Mouse (Mus musculus) heart, embryonic 14.5 days (tissue): ENCODE measurements around the gene Rab1a. TPM values are rescaled to one million over a fixed set of nuclear protein-coding genes. Genes with fewer than 3 reads are reported as not detected.
A peak's percentile ranks its signal among the peaks of the same experiment; 100 is the strongest.

ENCODE experiments used
- ATAC-seq: fragments of 200-750 bp; cut with Nextera tagmentation; 2 replicates; pipeline ENCODE4 v1.8.0; 2017; ENCODE audit warnings: low read depth, moderate TSS enrichment; ENCODE audit not compliant: insufficient number of reproducible peaks, insufficient read depth, low FRiP score
- H3K27ac ChIP-seq, 2 experiments: fragments of 200-500 bp in 1 of 2; fragments of 300-500 bp in 1 of 2; sonication (generic) in 1 of 2; replicated peaks in 1 of 2; 2 replicates each; pipeline ENCODE4 v1.5.1; 2012 to 2014; ENCODE audit warnings: low read depth in 2 of 2, low read length in 2 of 2, control low read depth in 1 of 2, mild to moderate bottlenecking in 1 of 2, mixed read lengths in 1 of 2; ENCODE audit not compliant: control insufficient read depth in 1 of 2, insufficient read depth in 1 of 2
- H3K27me3 ChIP-seq: fragments of 300-500 bp; sonication (generic); 2 replicates; pipeline ENCODE4 v1.6.1; 2014; ENCODE audit warnings: mild to moderate bottlenecking, low read length, control low read depth; ENCODE audit not compliant: control insufficient read depth, insufficient read depth
- H3K36me3 ChIP-seq: fragments of 300-500 bp; sonication (generic); 2 replicates; pipeline ENCODE4 v1.6.1; 2014; ENCODE audit warnings: mild to moderate bottlenecking, control low read depth, low read length, mixed read lengths; ENCODE audit not compliant: control insufficient read depth, insufficient read depth
- H3K4me1 ChIP-seq, 2 experiments: fragments of 200-500 bp in 1 of 2; fragments of 300-500 bp in 1 of 2; sonication (generic) in 1 of 2; 2 replicates each; pipeline ENCODE4 v1.6.1; 2012 to 2014; ENCODE audit warnings: low read length in 2 of 2, control low read depth in 1 of 2, mixed read lengths in 1 of 2; ENCODE audit not compliant: control insufficient read depth in 2 of 2, insufficient read depth in 2 of 2
- H3K4me2 ChIP-seq: fragments of 300-500 bp; sonication (generic); 2 replicates; pipeline ENCODE4 v1.6.1; 2014; ENCODE audit warnings: mild to moderate bottlenecking, low read length
- H3K4me3 ChIP-seq, 2 experiments: fragments of 200-500 bp in 1 of 2; fragments of 300-500 bp in 1 of 2; sonication (generic) in 1 of 2; 2 replicates each; pipeline ENCODE4 v1.5.1; 2012 to 2014; ENCODE audit warnings: low read length in 2 of 2, mild to moderate bottlenecking in 2 of 2, control low read depth in 1 of 2, low read depth in 1 of 2, moderate library complexity in 1 of 2; ENCODE audit not compliant: control insufficient read depth in 1 of 2, insufficient read depth in 1 of 2
- H3K9ac ChIP-seq: fragments of 300-500 bp; sonication (generic); 2 replicates; pipeline ENCODE4 v1.6.1; 2014; ENCODE audit warnings: mild to moderate bottlenecking, low read length
- H3K9me3 ChIP-seq: fragments of 300-500 bp; sonication (generic); 2 replicates; pipeline ENCODE4 v1.6.1; 2016; ENCODE audit warnings: low read length, control low read depth; ENCODE audit not compliant: control insufficient read depth
- WGBS: fragments of 180-500 bp; shearing (Covaris S2); extraction: QIAGEN DNeasy Blood & Tissue Kit; methylation state at CpG from one replicate; pipeline ENCODE4 v1.1.7; 2014; 5-methylcytosine and 5-hydroxymethylcytosine counted together
- polyA plus RNA-seq: library from polyadenylated mRNA; unstranded; fragments of >200 nt; fragmentation: Nextera tagmentation; extraction: Ambion mirVana; gene quantifications from 2 replicates; pipeline ENCODE4 v1.2.1, GENCODE M21; 2014

Rab1a gene
- polyA plus RNA-seq, 1 experiment from 2014 or later: 198 TPM

- H3K4me3 ChIP-seq: no peak overlapping the region
- no peaks in the 10 kb centered on the region for H3K27me3 ChIP-seq
- H3K27ac ChIP-seq: no peak overlapping the region
- no peaks in the 10 kb centered on the region for H3K9me3 ChIP-seq
- no peak for ATAC-seq
- no peak overlapping the region for H3K9ac ChIP-seq
- no peak overlapping the region for H3K4me2 ChIP-seq
- 34% methylated on average over 9 of the region's 9 CpGs for whole genome bisulfite sequencing
- H3K4me1 ChIP-seq: peaks cover 20 to 42% of the 10 kb centered on the region in 2 experiments
- peaks cover 48% of the 10 kb centered on the region for H3K36me3 ChIP-seq
Measured at GRCm38 (mm10) chr11:20243214-20243913, 42.1 kb downstream of the Rab1a start.

- ATAC-seq: no peak
- H3K4me2 ChIP-seq: no peak overlapping the region
- WGBS: 71% methylated on average over 16 of the region's 16 CpGs
- no peak overlapping the region for H3K4me3 ChIP-seq
- H3K27me3 ChIP-seq: no peaks in the 10 kb centered on the region
- H3K4me1 ChIP-seq: peaks cover 20 to 43% of the 10 kb centered on the region in 2 experiments
- peaks cover 36% of the 10 kb centered on the region for H3K36me3 ChIP-seq
- no peak overlapping the region for H3K9ac ChIP-seq
- H3K27ac ChIP-seq: no peak overlapping the region
- H3K9me3 ChIP-seq: no peaks in the 10 kb centered on the region
Measured at GRCm38 (mm10) chr11:20244336-20245290, 43.4 kb downstream of the Rab1a start.

GRCm38 (mm10) chr11:20245316-20245715, 44.1 kb downstream of the Rab1a start:
- WGBS: 75% methylated on average over 6 of the region's 6 CpGs
- H3K36me3 ChIP-seq: peaks cover 28% of the 10 kb centered on the region
- H3K27me3 ChIP-seq: no peaks in the 10 kb centered on the region
- ATAC-seq: no peak
- H3K4me3 ChIP-seq: no peak overlapping the region
- H3K4me1 ChIP-seq: peaks cover 20 to 43% of the 10 kb centered on the region in 2 experiments
- H3K27ac ChIP-seq: no peak overlapping the region
- H3K9me3 ChIP-seq: no peaks in the 10 kb centered on the region
- no peak overlapping the region for H3K9ac ChIP-seq
- H3K4me2 ChIP-seq: no peak overlapping the region

- H3K27me3 ChIP-seq: no peaks in the 10 kb centered on the region
- 0 out of 2 replicates have a peak overlapping the region, but pooled peaks have one; percentile 2 for H3K4me2 ChIP-seq
- H3K4me3 ChIP-seq: no peak overlapping the region
- 48% methylated on average over 1 of the region's 1 CpGs for WGBS
- peaks cover 20 to 43% of the 10 kb centered on the region in 2 experiments for H3K4me1 ChIP-seq
- no peaks in the 10 kb centered on the region for H3K9me3 ChIP-seq
- H3K9ac ChIP-seq: no peak overlapping the region
- peaks cover 15% of the 10 kb centered on the region for H3K36me3 ChIP-seq
- ATAC-seq: no peak
- H3K27ac ChIP-seq: no peak overlapping the region
Measured at GRCm38 (mm10) chr11:20246616-20247015, 45.4 kb downstream of the Rab1a start.

DNA sequence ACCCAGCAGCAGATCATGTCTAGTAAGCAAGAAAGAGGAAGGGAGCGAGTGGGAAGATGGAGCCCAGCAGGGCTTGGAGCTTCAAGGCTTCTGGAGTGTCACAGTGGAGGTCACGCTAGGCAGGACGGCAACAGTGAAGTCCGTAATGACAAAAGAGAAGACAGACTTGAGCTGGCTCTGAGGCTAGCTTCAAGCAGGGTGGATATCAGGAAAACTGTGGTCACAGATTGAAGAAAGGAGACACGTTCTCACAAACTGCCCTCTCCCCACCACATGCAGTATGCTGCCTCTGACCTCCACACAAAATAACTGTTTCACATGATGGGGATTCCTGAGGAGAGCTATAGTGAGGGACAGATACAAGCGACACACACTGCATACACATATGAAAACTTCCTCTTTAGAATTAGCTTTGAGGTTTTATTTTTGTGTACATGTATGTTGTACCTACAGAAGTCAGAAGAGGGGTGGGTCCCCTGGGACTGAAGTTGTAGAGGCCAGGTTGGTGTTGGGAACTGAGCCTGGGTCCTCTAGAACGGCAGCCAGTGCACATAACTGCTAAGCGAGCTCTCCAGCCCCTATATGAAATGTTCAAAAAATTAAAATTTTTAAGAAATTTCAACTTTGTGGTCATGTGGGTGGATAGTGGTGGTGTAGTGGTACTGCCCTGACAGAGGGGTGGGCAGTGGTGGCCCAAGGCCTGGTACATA, 46.1 kb downstream of the Rab1a start:
- no peaks in the 10 kb centered on the region for H3K9me3 ChIP-seq
- H3K4me2 ChIP-seq: peak overlapping the region; percentile 90
- no peak overlapping the region; a peak in 1 of 4 replicates for H3K27ac ChIP-seq
- H3K27me3 ChIP-seq: no peaks in the 10 kb centered on the region
- peaks cover 20 to 43% of the 10 kb centered on the region in 2 experiments for H3K4me1 ChIP-seq
- ATAC-seq: no peak
- no peak overlapping the region; a peak in 1 of 4 replicates for H3K4me3 ChIP-seq
- peaks cover 11% of the 10 kb centered on the region; the same call in 1 of the 2 replicates for H3K36me3 ChIP-seq
- H3K9ac ChIP-seq: no peak overlapping the region
- WGBS: 73% methylated on average over 8 of the region's 8 CpGs

GRCm38 (mm10) chr11:20248277-20248676, 47.0 kb downstream of the Rab1a start:
- no peak for ATAC-seq
- Histone ChIP-seq H3K4me1 (peaks cover 17 to 38% of the 10 kb centered on the region in 2 experiments), H3K4me3 (peak overlapping the region; percentile 64 to 97), H3K36me3 (peaks cover 4% of the 10 kb centered on the region; the same call in 1 of the 2 replicates), H3K27me3 (no peaks in the 10 kb centered on the region), H3K27ac (peak overlapping the region; percentile 23 to 91; a peak in 2 of 4 replicates), H3K9ac (peak overlapping the region; percentile 98), H3K9me3 (no peaks in the 10 kb centered on the region), H3K4me2 (peak overlapping the region; percentile 90)
- WGBS: 18% methylated on average over 4 of the region's 4 CpGs

DNA sequence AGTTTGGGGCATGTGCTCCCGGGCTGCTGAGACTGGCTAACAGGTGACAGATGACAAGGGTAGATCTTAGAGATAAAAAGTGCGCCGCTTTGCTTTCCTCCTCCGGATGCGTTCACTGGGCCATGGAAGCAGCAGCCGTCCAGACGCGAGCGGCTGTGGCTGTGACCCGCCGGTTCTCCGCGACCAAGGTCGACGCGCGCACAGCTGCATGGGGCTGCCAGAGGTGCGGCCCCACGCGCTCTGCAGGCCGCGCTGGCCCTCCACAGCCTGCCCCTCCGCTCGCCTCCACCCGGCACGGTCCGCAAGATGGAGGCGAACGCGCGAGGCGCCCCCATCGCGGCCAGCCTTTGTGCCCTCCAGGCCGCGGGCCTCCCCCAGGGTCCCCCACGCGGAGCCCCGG, 47.6 kb downstream of the Rab1a start:
- Histone ChIP-seq H3K36me3 (peaks cover 4% of the 10 kb centered on the region; the same call in 1 of the 2 replicates), H3K27me3 (no peaks in the 10 kb centered on the region), H3K9ac (peak overlapping the region; percentile 98), H3K4me3 (peak overlapping the region; percentile 64 to 97), H3K4me1 (peaks cover 14 to 32% of the 10 kb centered on the region in 2 experiments), H3K9me3 (no peaks in the 10 kb centered on the region), H3K4me2 (peak overlapping the region; percentile 90), H3K27ac (peak overlapping the region; percentile 70 to 91)
- WGBS: under 1% methylated on average over 37 of the region's 39 CpGs
- ATAC-seq: peak; percentile 54
